Mouse (Mus musculus): ENCODE results near the gene Parp12.

DNA sequence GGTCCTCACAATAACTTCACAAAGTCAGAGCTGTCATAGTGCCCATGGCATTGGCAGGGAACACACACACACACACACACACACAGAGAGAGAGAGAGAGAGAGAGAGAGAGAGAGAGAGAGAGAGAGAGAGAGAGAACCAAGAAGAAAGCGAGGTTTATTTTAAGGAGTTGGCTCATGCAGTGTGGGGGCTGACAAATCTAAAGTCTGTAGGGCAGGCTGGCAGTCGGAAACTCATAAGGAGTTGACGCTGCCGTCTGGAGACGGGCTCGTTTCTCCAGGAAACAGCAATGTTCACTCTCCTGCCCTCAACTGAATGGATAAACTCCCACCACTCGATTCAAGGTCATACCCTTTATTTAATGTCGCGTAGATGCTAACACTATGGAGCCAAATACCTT, 77.7 kb downstream of the Parp12 start:
- TF ChIP-seq CTCF (IDR thresholded peaks at IDR 0.05): no peak
- TF ChIP-seq EP300 (IDR thresholded peaks at IDR 0.05): no peak
